In genomic region chr12:11202476-11202875, GRCm38 (mm10) we compare ENCODE assay signal across 27 mouse cellular contexts. TPM values are rescaled to one million over a fixed set of nuclear protein-coding genes. Genes with fewer than 3 reads are reported as not detected.
"Had no signal": no experiment of that assay in that cellular context is flagged by ENCODE, and none has a peak within 500 bp of the region (broad histone marks: within the 10 kb centered on the region; RNA-seq: fewer than 3 reads in every experiment).

No protein-coding gene starts in this region.

- H3K27me3 ChIP-seq: limb, embryonic 12.5 days; limb, embryonic 15.5 days; megakaryocyte, embryonic 14.5 days; midbrain, embryonic 13.5 days had no signal

- H3K4me1 ChIP-seq: limb, embryonic 12.5 days; midbrain, embryonic 13.5 days had no signal

- DNase-seq: kidney, postnatal 25 days; left cerebral cortex, postnatal 4 days; liver, postnatal 0 days; lung, embryonic 14.5 days; thymus, adult 2 months; thymus, postnatal 14 days; thymus, postnatal 4 days had no signal

- H3K27ac ChIP-seq: limb, embryonic 12.5 days; limb, embryonic 15.5 days; liver, embryonic 14.5 days; macrophage; midbrain, embryonic 10.5 days; midbrain, embryonic 13.5 days; stomach, postnatal 0 days had no signal

- H3K4me2 ChIP-seq: limb, embryonic 12.5 days; limb, embryonic 15.5 days; liver, embryonic 11.5 days; lung, embryonic 14.5 days; midbrain, embryonic 13.5 days had no signal

- ATAC-seq: liver, postnatal 0 days; lung, postnatal 0 days; midbrain, embryonic 13.5 days; midbrain, embryonic 16.5 days had no signal

- H3K9me3 ChIP-seq: limb, embryonic 12.5 days; limb, embryonic 15.5 days; megakaryocyte, embryonic 14.5 days; midbrain, embryonic 10.5 days; midbrain, embryonic 13.5 days had no signal

- H3K9ac ChIP-seq: limb, embryonic 12.5 days; limb, embryonic 15.5 days; liver, embryonic 14.5 days; liver, postnatal 0 days; lung, embryonic 14.5 days; midbrain, embryonic 13.5 days had no signal

- H3K36me3 ChIP-seq: limb, embryonic 12.5 days; limb, embryonic 15.5 days; midbrain, embryonic 10.5 days; midbrain, embryonic 13.5 days had no signal

- H3K4me3 ChIP-seq: limb, embryonic 12.5 days; limb, embryonic 15.5 days; megakaryocyte, embryonic 14.5 days; midbrain, embryonic 10.5 days; midbrain, embryonic 13.5 days had no signal

RNA-seq across cellular contexts. Expression of gene Msgn1, which starts 6.3 kb away (rescaled TPM):
- total RNA-seq: layer of hippocampus, postnatal 14 days; left cerebral cortex, adult 8-10 months; left cerebral cortex, postnatal 14 days; left cerebral cortex, postnatal 4 days had no signal
- polyA plus RNA-seq: kidney, embryonic 16.5 days; large intestine, adult 2 months; limb, embryonic 12.5 days; limb, embryonic 15.5 days; liver, embryonic 11.5 days; liver, embryonic 14.5 days; liver, postnatal 0 days; lung, embryonic 14.5 days; lung, postnatal 0 days; macrophage; midbrain, embryonic 10.5 days; midbrain, embryonic 13.5 days; midbrain, embryonic 16.5 days; neural tube, embryonic 11.5 days; neural tube, embryonic 14.5 days; stomach, embryonic 14.5 days; stomach, postnatal 0 days had no signal

RNA-seq across cellular contexts. Expression of gene Kcns3, which starts 51.6 kb away (rescaled TPM):
- total RNA-seq: monocyte, adult 5-6 weeks had no signal
- polyA plus RNA-seq: macrophage had no signal
